Mouse (Mus musculus) kidney, adult 2 months (tissue): Measurements from ENCODE around the gene Gm2001. TPM values are rescaled to one million over a fixed set of nuclear protein-coding genes. Genes with fewer than 3 reads are reported as not detected.
"Not testable (repeated sequence)": the region's sequence is repeated elsewhere in the genome, so short reads cannot be mapped to it uniquely, and the experiment has no call there.

Source experiments
- DNase-seq: peaks from one replicate; pipeline ENCODE4 v3.0.0; 2021
- H3K27ac ChIP-seq: fragments of 200-500 bp; 2 replicates; pipeline ENCODE4 v1.5.1; 2012; ENCODE audit warnings: low read depth, low read length, control low read depth, inconsistent platforms; ENCODE audit not compliant: insufficient read depth
- H3K27me3 ChIP-seq: fragments of 200-500 bp; replicated peaks from 2 replicates; pipeline ENCODE4 v1.6.1; 2012; ENCODE audit warnings: mild to moderate bottlenecking, moderate library complexity, low read length, inconsistent platforms; ENCODE audit not compliant: control insufficient read depth, insufficient read depth
- H3K36me3 ChIP-seq: fragments of 200-500 bp; 2 replicates; pipeline ENCODE4 v1.6.1; 2012; ENCODE audit warnings: mild to moderate bottlenecking, moderate library complexity, low read length, inconsistent platforms; ENCODE audit not compliant: control insufficient read depth, insufficient read depth
- H3K4me1 ChIP-seq: fragments of 200-500 bp; 2 replicates; pipeline ENCODE4 v1.6.1; 2011; ENCODE audit warnings: low read length; ENCODE audit not compliant: control insufficient read depth, insufficient read depth
- H3K4me3 ChIP-seq: fragments of 200-500 bp; 2 replicates; pipeline ENCODE4 v1.5.1; 2011; ENCODE audit warnings: mild to moderate bottlenecking, low read depth, low read length, control low read depth; ENCODE audit not compliant: insufficient read depth
- WGBS: fragments of 180-500 bp; shearing (Covaris S2); methylation state at CpG from one replicate; pipeline ENCODE4 v1.1.7; 2018; 5-methylcytosine and 5-hydroxymethylcytosine counted together
- polyA plus RNA-seq: library from polyadenylated mRNA; depleted of rRNA; stranded (reverse); fragments of >200 nt; gene quantifications from 2 replicates; pipeline ENCODE4 v1.2.3, GENCODE M21; 2012; rRNA removed

The Gm2001 gene
- polyA plus RNA-seq: not detected in 2 replicates

DNA sequence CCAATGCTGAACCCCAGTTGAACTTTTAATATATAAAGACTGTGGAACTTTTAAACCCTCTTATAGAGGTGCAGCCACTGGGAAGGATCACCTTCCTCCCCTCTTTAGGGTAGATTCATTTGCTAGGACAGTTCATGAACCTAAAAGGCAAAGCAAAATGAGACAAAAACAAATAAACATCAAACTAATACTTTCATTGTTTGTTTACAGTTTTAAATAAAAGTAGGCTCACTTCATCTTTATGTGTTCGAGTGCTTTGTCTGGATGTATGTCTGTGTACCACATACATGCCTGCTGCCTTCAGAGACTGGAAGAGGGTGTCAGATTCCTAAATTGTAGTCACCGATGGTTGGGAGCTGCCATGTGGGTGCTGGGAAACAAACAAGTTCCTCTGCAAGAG, at the start of gene Gm2001:
Gene Gm2001 (minus strand): TSS at position 101 of the 400 bp plus-strand sequence.
- not testable (repeated sequence) for H3K4me3 ChIP-seq, DNase-seq, H3K4me1 ChIP-seq, H3K27ac ChIP-seq, H3K27me3 ChIP-seq, H3K36me3 ChIP-seq
- 76% methylated on average over 2 of the region's 2 CpGs for WGBS

DNA sequence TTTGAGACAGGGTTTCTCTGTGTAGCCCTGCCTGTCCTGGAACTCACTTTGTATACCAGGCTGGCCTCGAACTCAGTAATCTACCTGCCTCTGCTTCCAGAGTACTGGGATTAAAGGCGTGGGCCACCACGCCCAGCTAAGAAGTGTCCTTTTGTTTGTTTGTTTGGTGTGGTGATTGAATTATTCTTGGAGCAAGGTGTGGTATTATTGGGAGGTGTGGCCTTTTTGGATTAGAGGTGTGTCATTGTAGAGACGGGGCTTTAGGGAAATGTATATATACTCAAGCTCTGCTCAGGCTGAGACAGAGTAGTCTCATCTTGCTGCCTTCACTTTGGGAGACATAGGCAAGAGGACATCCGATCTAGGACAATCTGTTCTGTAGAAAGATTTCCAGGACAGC, 31.6 kb upstream of the Gm2001 start, which contains the start of gene Gm2016:
Gene Gm2016 (plus strand): TSS at position 301 of the 400 bp plus-strand sequence.
- H3K4me1 ChIP-seq, H3K4me3 ChIP-seq, DNase-seq, H3K27me3 ChIP-seq, H3K36me3 ChIP-seq, H3K27ac ChIP-seq: not testable (repeated sequence)
- 85% methylated on average over 5 of the region's 5 CpGs for WGBS

DNA sequence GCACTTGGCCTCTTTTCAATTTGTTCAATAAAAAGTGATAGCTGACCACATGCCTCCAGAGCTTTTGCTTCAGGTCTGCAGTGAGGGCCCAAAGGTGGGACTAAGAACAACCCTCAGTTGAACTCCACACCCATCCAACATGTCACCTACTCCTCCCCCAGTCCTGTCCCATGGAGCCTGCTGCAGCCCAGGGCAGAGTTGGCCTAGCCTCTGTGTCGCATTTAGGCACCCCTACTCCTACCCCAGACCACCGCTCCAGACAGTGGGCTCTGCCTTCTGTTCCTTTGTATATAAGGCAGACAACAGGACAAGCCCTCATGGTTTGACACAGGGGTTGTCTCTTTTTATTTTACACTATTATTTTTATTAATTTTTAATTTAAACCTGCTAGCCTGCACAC, 21.9 kb upstream of the Gm2001 start:
- DNase-seq, H3K4me3 ChIP-seq, H3K27ac ChIP-seq, H3K4me1 ChIP-seq, H3K36me3 ChIP-seq, H3K27me3 ChIP-seq: not testable (repeated sequence)
- WGBS: 77% methylated on average over 2 of the region's 2 CpGs

DNA sequence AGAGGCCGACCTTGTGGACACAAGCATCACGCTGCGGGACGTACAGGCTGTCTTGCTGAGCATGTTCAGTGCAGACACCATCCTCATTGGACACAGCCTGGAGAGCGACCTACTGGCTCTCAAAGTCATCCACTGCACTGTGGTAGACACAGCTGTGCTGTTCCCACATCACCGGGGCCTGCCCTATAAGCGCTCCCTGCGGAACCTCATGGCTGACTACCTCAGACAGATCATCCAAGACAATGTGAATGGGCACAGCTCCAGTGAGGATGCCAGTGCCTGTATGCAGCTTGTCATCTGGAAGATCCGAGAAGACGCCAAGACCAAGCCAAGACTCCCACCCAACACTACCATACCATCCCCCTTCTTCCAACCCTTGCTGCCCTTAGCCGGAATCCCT, 21.5 kb upstream of the Gm2001 start:
- H3K27ac ChIP-seq, DNase-seq, H3K4me3 ChIP-seq, H3K27me3 ChIP-seq, H3K4me1 ChIP-seq, H3K36me3 ChIP-seq: not testable (repeated sequence)
- 95% methylated on average over 10 of the region's 11 CpGs for WGBS

DNA sequence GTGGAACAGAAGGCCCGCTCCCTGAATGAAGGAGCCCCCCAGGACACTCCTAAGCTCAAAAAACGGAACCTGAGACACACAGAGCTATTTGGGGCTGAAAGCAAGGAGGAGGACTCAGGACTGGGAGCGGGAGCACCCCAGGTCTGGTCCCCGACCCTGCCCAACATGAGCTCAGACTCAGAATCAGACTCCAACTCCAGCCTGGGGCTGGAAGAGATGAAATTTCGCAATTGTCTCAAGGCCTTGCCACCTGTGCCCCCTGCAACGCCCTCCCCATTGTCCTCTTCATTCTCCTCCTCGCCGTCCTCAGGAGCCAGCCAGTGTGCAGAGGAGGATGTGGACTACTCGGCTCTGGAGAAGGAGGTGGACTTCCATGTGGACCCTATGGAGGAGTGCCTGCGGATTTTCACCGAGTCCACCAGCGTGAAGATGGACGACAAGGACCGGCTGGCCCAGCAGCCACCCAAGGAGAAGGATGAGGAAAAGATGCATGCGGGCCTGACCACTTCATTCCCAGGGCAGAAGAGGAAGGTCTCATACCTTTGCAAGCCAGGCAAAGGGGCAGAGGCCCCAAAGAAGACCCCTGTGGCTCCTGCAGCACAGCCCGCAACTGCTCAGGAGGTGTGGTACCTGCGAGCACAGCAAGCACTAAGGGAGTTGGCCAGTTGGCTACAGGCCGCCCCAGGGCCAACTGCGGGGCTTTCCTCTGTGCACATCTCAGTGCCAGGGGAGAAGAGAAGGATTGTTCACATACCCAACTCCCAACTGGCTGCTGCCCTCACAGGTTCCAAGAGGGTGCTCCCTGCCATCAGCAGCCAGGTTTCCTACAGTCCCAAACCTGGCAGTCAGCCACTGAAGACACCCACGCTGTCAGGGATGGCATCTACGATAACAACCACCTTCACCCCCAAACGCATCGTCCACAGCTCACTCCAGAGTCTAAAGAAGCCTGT, 19.9 kb upstream of the Gm2001 start:
- DNase-seq, H3K27me3 ChIP-seq, H3K36me3 ChIP-seq, H3K4me1 ChIP-seq, H3K27ac ChIP-seq, H3K4me3 ChIP-seq: not testable (repeated sequence)
- 84% methylated on average over 23 of the region's 23 CpGs for WGBS

DNA sequence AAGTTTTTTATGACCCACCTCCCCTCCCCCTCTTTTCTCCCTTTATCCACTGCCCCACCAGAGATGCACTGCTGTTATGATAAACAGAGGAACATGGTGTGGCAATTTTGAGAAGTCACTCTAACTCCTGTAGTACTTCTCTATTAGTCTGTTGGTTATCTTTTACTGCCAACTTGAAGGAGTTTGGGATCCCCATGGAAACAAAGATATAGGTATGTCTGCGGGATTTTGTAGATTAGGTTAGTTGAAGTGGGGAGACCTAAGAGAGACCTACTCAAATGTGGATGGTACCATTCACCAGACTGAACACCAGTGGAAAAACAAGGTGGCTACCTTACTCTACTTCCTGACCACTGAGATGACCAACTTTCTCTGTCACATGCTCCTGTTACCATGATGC, 13.9 kb upstream of the Gm2001 start:
- H3K27ac ChIP-seq, H3K27me3 ChIP-seq, DNase-seq, H3K36me3 ChIP-seq, H3K4me3 ChIP-seq, H3K4me1 ChIP-seq: not testable (repeated sequence)
- WGBS: 83% methylated on average over 1 of the region's 1 CpGs

DNA sequence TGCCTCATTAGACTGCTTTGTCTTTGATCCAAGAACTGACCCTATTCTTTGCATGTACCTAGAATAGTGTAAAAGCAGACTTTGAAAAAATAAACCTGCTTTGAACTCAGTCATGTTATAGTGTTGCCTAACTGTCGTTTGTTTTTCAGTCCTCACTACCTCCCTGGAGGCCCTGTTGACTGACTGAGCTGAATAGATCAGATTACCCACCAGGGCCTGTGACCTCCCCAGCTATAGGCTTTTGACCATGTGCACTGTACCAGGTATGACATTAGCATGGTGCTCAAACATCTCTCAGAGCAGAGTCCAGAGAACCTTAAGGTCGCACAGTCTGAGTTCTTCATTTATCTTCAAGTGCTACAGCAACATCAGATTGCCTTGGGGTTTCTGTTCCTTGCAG, 8.5 kb upstream of the Gm2001 start:
- H3K27ac ChIP-seq, H3K4me3 ChIP-seq, H3K36me3 ChIP-seq, H3K27me3 ChIP-seq, H3K4me1 ChIP-seq, DNase-seq: not testable (repeated sequence)
- no CpG with 5 or more reads among the region's 2 CpGs for WGBS

DNA sequence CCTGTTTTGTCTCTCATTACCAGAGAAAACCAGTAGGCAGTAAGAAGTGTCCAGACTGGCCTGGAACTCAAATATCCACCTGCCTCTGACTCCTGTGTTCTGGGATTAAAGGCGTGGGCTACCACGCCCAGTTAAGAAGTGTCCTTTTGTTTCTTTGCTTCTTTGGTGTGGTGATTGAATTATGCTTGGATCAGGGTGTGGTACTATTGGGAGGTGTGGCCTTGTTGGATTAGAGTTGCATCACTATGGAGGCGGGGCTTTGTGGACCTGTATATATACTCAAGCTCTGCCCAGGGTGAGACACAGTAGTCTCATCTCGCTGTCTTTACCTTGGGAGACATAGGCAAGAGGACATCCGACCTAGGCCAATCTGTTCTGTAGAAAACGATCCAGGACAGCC, 25.9 kb downstream of the Gm2001 start, which contains the start of gene BB287469:
Gene BB287469 (plus strand): TSS at position 301 of the 400 bp plus-strand sequence.
- H3K27ac ChIP-seq, DNase-seq, H3K36me3 ChIP-seq, H3K27me3 ChIP-seq, H3K4me3 ChIP-seq, H3K4me1 ChIP-seq: not testable (repeated sequence)
- WGBS: 98% methylated on average over 5 of the region's 6 CpGs

DNA sequence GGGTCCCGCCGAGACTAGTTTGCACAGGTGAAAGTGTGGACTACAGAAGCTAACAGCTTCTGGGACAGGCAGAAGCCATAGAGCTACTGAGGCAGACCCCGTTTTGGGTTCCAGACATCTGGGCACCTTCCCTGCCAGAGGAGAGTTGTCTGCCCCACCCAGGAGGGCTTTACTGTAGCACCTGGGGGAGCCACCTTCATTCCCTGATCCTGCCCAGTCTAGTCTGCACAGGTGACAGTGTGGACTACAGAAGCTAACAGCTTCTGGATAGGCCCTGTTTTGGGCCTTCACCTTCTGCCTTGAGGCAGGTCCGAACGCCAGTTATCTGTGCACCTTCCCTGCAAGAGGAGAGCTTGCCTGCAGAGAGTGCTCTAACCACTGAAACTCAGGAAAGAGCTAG, 44.2 kb downstream of the Gm2001 start:
- H3K27me3 ChIP-seq, H3K27ac ChIP-seq, H3K36me3 ChIP-seq, DNase-seq, H3K4me3 ChIP-seq, H3K4me1 ChIP-seq: not testable (repeated sequence)
- WGBS: 92% methylated on average over 5 of the region's 5 CpGs

DNA sequence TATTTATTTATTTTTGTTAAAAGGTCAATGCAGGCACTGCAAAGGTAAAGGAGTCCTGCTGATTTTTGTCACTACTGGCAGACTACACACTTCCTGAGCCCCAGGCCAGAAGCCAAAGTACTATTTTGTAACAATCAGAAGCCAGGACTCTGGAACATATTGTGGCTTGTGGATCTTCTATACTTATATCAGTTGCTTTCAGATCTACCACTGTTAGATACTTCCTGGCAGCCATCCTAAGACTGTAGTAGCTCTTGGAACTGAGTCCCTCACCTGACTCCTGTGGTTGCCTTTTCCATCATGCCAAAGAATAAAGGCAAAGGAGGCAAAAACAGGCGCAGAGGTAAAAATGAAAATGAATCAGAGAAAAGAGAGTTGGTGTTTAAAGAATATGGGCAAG, 46.9 kb downstream of the Gm2001 start, which contains the start of gene Gm21936:
Gene Gm21936 (plus strand): TSS at position 301 of the 400 bp plus-strand sequence.
- not testable (repeated sequence) for H3K27me3 ChIP-seq, H3K4me1 ChIP-seq, H3K36me3 ChIP-seq, H3K4me3 ChIP-seq, H3K27ac ChIP-seq, DNase-seq
- 74% methylated on average over 1 of the region's 1 CpGs for WGBS
